Mouse (Mus musculus): ENCODE measurements at regions not wholly inside any gene's neighbourhood (a gene's known extent, or its start where the extent isn't known, plus 50 kb on each side); places are given as distances from the start of the nearest gene placed in this dataset.
A peak's percentile ranks its signal among the peaks of the same experiment; 100 is the strongest.

DNA sequence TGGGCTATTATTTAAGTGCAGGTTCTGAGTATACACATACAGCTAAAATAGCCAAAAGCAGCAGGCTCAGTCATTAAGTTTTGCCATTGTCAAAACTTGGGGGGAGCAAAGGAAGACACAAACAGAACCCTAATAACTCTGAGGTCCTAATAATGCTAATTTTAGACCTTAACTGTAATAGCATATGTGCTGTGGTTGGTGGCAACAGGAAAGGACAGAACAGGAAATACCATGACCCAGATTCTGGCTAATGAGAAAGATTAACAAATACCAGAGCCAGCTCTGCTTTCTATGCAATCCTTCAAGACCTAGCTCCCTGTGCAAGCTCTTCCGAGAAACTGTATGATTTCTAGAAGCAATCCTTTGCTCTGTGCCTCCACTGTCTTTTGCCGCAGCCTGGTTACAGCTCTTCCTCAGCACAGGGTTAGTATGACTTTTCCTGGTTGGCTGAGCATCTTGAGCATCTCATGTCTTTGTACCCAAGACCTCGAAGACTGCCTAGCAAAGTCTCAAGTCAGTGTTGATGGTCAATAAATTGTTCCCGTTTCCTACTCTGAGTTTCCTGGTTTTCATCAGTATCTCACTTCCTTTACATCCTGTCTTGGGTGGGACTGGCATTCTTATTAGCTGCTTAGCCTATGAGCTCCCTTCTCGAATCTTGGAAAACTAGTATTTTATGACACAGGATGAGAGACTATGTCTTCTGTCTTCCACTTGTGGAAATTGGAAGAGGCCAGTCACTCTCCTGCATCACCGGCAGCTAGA, 49.9 kb upstream of the Eed start:
- Histone ChIP-seq H3K9ac (no peak overlapping the region; the same call in 1 of the 2 replicates), H3K27me3 (replicated peaks) (no peaks in the 10 kb centered on the region), H3K9me3 (replicated peaks) (no peaks in the 10 kb centered on the region), H3K4me2 (peak overlapping the region; percentile 56), H3K4me1 (replicated peaks) (peaks cover 41% of the 10 kb centered on the region), H3K27ac (ENCODE audit: poor library complexity, severe bottlenecking) (peak overlapping the region; percentile 65), H3K36me3 (no peaks in the 10 kb centered on the region), H3K4me3 (no peak overlapping the region)
- WGBS: 44% methylated on average over 6 of the region's 6 CpGs
- ATAC-seq (ENCODE audit: insufficient number of reproducible peaks, low FRiP score): no peak

GRCm38 (mm10) chr7:90033086-90033485, 52.3 kb upstream of the Eed start:
- peak overlapping the region; percentile 43 for H3K27ac ChIP-seq (ENCODE audit: poor library complexity, severe bottlenecking)
- no peak overlapping the region for H3K4me3 ChIP-seq
- H3K4me2 ChIP-seq: no peak overlapping the region
- no peaks in the 10 kb centered on the region for H3K36me3 ChIP-seq
- peaks cover 40% of the 10 kb centered on the region for H3K4me1 ChIP-seq (replicated peaks)
- no peak for ATAC-seq (ENCODE audit: insufficient number of reproducible peaks, low FRiP score)
- WGBS: 78% methylated on average over 2 of the region's 2 CpGs
- no peaks in the 10 kb centered on the region for H3K27me3 ChIP-seq (replicated peaks)
- H3K9me3 ChIP-seq (replicated peaks): no peaks in the 10 kb centered on the region
- H3K9ac ChIP-seq: no peak overlapping the region

GRCm38 (mm10) chr7:90033640-90034312, 53.0 kb upstream of the Eed start:
- Histone ChIP-seq H3K4me2 (no peak overlapping the region), H3K27ac (ENCODE audit: poor library complexity, severe bottlenecking) (peak overlapping the region; percentile 64), H3K4me3 (no peak overlapping the region), H3K27me3 (replicated peaks) (no peaks in the 10 kb centered on the region), H3K9ac (no peak overlapping the region), H3K4me1 (replicated peaks) (peaks cover 38% of the 10 kb centered on the region), H3K36me3 (no peaks in the 10 kb centered on the region), H3K9me3 (replicated peaks) (no peaks in the 10 kb centered on the region)
- WGBS: 66% methylated on average over 9 of the region's 9 CpGs
- ATAC-seq (ENCODE audit: insufficient number of reproducible peaks, low FRiP score): no peak

- Histone ChIP-seq H3K27ac (ENCODE audit: poor library complexity, severe bottlenecking) (peak overlapping the region; percentile 64; the same call in 1 of the 2 replicates), H3K9me3 (replicated peaks) (no peaks in the 10 kb centered on the region), H3K4me3 (no peak overlapping the region), H3K9ac (no peak overlapping the region), H3K4me2 (no peak overlapping the region), H3K4me1 (replicated peaks) (peaks cover 31% of the 10 kb centered on the region), H3K36me3 (no peaks in the 10 kb centered on the region), H3K27me3 (replicated peaks) (no peaks in the 10 kb centered on the region)
- no peak for ATAC-seq (ENCODE audit: insufficient number of reproducible peaks, low FRiP score)
- 84% methylated on average over 3 of the region's 3 CpGs for WGBS
Measured at GRCm38 (mm10) chr7:90034498-90034897, 53.7 kb upstream of the Eed start.

DNA sequence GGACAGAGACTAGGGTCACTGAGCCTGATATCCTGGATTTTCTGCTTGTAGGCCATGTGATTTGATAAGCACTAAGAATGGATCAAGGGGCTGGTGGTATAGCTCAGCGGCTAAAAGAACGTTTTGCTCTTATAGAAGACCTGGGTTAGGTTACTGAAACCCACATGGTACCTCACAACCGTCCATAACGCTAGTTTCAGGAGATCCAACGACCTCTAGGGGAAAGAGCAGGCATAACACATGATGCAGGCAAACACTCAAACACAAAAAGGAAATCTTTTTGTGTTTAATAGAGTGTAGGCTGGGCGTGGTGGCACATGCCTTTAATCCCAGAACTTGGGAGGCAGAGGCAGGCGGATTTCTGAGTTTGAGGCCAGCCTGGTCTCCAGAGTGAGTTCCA, 54.6 kb upstream of the Eed start:
- Histone ChIP-seq H3K4me2 (no peak overlapping the region), H3K9me3 (replicated peaks) (no peaks in the 10 kb centered on the region), H3K4me1 (replicated peaks) (peaks cover 22% of the 10 kb centered on the region), H3K27ac (ENCODE audit: poor library complexity, severe bottlenecking) (no peak overlapping the region), H3K36me3 (no peaks in the 10 kb centered on the region), H3K27me3 (replicated peaks) (no peaks in the 10 kb centered on the region), H3K4me3 (no peak overlapping the region), H3K9ac (no peak overlapping the region)
- 65% methylated on average over 7 of the region's 7 CpGs for WGBS
- ATAC-seq (ENCODE audit: insufficient number of reproducible peaks, low FRiP score): no peak

DNA sequence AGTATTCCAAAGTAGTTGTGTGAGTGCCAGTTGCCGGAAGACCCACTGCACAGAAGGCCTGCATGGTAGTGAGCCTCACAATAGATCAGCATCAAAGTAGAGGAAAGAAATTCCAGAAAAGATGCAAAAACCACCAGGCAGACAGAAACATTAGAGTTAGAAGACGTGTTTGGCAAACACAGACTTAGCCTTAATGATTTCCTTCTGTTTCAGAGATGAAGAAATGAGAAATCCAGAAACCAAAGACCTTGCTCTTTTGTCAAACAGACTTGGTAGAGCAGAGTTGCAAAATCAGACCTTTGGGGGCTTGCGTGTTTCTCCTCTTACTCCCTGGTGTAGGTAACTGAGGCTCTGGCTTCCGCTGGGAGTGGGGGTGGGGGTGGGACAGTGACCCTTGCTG, 57.0 kb upstream of the Eed start:
- Histone ChIP-seq H3K36me3 (no peaks in the 10 kb centered on the region), H3K4me1 (replicated peaks) (peaks cover 34% of the 10 kb centered on the region), H3K27me3 (replicated peaks) (no peaks in the 10 kb centered on the region), H3K4me2 (no peak overlapping the region), H3K9me3 (replicated peaks) (no peaks in the 10 kb centered on the region), H3K27ac (ENCODE audit: poor library complexity, severe bottlenecking) (no peak overlapping the region), H3K9ac (no peak overlapping the region), H3K4me3 (no peak overlapping the region)
- ATAC-seq (ENCODE audit: insufficient number of reproducible peaks, low FRiP score): no peak
- 89% methylated on average over 4 of the region's 4 CpGs for WGBS

GRCm38 (mm10) chr7:90039504-90039903, 58.7 kb upstream of the Eed start:
- no peaks in the 10 kb centered on the region for H3K36me3 ChIP-seq
- peaks cover 23% of the 10 kb centered on the region for H3K4me1 ChIP-seq (replicated peaks)
- ATAC-seq (ENCODE audit: insufficient number of reproducible peaks, low FRiP score): no peak
- no peak overlapping the region for H3K9ac ChIP-seq
- no peak overlapping the region for H3K4me3 ChIP-seq
- no peaks in the 10 kb centered on the region for H3K9me3 ChIP-seq (replicated peaks)
- no peaks in the 10 kb centered on the region for H3K27me3 ChIP-seq (replicated peaks)
- no peak overlapping the region for H3K27ac ChIP-seq (ENCODE audit: poor library complexity, severe bottlenecking)
- no peak overlapping the region for H3K4me2 ChIP-seq
- WGBS: 82% methylated on average over 9 of the region's 9 CpGs

- Histone ChIP-seq H3K4me2 (no peak overlapping the region), H3K27ac (ENCODE audit: poor library complexity, severe bottlenecking) (peak overlapping the region; percentile 22; the same call in 1 of the 2 replicates), H3K9me3 (replicated peaks) (no peaks in the 10 kb centered on the region), H3K9ac (0 out of 2 replicates have a peak overlapping the region, but pooled peaks have one; percentile 18), H3K27me3 (replicated peaks) (no peaks in the 10 kb centered on the region), H3K36me3 (no peaks in the 10 kb centered on the region), H3K4me3 (no peak overlapping the region), H3K4me1 (replicated peaks) (peaks cover 23% of the 10 kb centered on the region)
- ATAC-seq (ENCODE audit: insufficient number of reproducible peaks, low FRiP score): no peak; the same call in 1 of the 2 replicates
- 46% methylated on average over 11 of the region's 11 CpGs for WGBS
Measured at GRCm38 (mm10) chr7:90040581-90041340, 60.0 kb upstream of the Eed start.

- Histone ChIP-seq H3K4me2 (no peak overlapping the region), H3K27ac (ENCODE audit: poor library complexity, severe bottlenecking) (peak overlapping the region; percentile 30; the same call in 1 of the 2 replicates), H3K9ac (no peak overlapping the region), H3K4me3 (no peak overlapping the region), H3K36me3 (no peaks in the 10 kb centered on the region), H3K27me3 (replicated peaks) (no peaks in the 10 kb centered on the region), H3K4me1 (replicated peaks) (peaks cover 20% of the 10 kb centered on the region), H3K9me3 (replicated peaks) (no peaks in the 10 kb centered on the region)
- peak; percentile 58; the same call in 1 of the 2 replicates for ATAC-seq (ENCODE audit: insufficient number of reproducible peaks, low FRiP score)
- 55% methylated on average over 5 of the region's 5 CpGs for WGBS
Measured at GRCm38 (mm10) chr7:90041565-90042024, 60.8 kb upstream of the Eed start.

DNA sequence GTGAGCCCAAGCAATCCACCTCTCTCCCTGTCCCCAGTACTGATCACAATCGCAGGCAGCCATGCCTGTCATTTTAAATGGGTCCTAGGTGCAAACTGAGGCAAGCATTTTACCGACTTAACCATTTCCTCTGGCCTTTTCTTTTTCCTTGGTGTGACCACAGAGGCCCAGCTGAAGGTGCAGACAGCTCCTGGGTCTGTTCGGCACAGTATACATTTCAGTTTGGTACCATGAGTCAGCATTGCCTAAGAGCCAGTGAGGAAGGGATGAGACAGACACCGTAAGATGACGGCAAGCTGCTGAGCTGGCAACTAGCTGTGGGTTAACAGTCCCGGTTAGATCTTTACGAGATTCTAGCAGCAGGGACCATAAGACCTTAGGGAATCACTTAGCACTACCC, 61.6 kb upstream of the Eed start:
- Histone ChIP-seq H3K9me3 (replicated peaks) (no peaks in the 10 kb centered on the region), H3K4me3 (no peak overlapping the region), H3K4me2 (no peak overlapping the region), H3K27me3 (replicated peaks) (no peaks in the 10 kb centered on the region), H3K9ac (no peak overlapping the region), H3K36me3 (no peaks in the 10 kb centered on the region), H3K27ac (ENCODE audit: poor library complexity, severe bottlenecking) (peak overlapping the region; percentile 30; the same call in 1 of the 2 replicates), H3K4me1 (replicated peaks) (peaks cover 20% of the 10 kb centered on the region)
- 77% methylated on average over 7 of the region's 7 CpGs for WGBS
- peak; percentile 77; the same call in 1 of the 2 replicates for ATAC-seq (ENCODE audit: insufficient number of reproducible peaks, low FRiP score)

DNA sequence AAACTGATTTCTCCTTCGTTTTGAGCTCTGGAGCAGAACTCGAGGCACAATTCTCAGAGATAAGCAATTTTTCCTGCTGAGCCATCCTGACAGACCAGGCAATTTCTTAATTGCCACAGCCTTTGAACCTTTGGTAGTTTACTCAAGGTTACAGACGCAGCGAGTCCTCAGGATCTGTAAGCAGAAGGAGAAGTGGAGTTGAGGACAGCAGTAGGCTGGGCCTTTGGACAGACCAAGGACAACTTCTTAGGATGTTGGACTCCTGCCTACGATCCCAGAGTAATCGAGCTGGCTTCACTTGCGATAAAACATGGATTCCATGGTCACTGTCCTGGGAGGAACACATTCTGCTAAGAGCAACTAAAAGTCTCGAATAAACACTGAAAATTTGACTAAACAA, 62.7 kb upstream of the Eed start:
- H3K27ac ChIP-seq (ENCODE audit: poor library complexity, severe bottlenecking): no peak overlapping the region
- peaks cover 20% of the 10 kb centered on the region for H3K4me1 ChIP-seq (replicated peaks)
- H3K9me3 ChIP-seq (replicated peaks): no peaks in the 10 kb centered on the region
- no peak overlapping the region for H3K4me2 ChIP-seq
- WGBS: 76% methylated on average over 8 of the region's 8 CpGs
- no peaks in the 10 kb centered on the region for H3K27me3 ChIP-seq (replicated peaks)
- H3K4me3 ChIP-seq: no peak overlapping the region
- H3K36me3 ChIP-seq: no peaks in the 10 kb centered on the region
- no peak overlapping the region for H3K9ac ChIP-seq
- no peak for ATAC-seq (ENCODE audit: insufficient number of reproducible peaks, low FRiP score)
